Mouse (Mus musculus) layer of hippocampus, adult 2 months (tissue): ENCODE results near the gene Syk. TPM values are rescaled to one million over a fixed set of nuclear protein-coding genes. Genes with fewer than 3 reads are reported as not detected.

ENCODE experiments used
- DNase-seq, 2 experiments: peaks; one replicate each; pipeline ENCODE4 v3.0.0; 2022; ENCODE audit warnings: low spot score in 2 of 2
- H3K27ac ChIP-seq: fragments of 200-600 bp; 2 replicates; pipeline ENCODE4 v1.8.1; 2022
- H3K4me3 ChIP-seq: fragments of 200-600 bp; 2 replicates; pipeline ENCODE4 v1.8.1; 2022; ENCODE audit warnings: mild to moderate bottlenecking
- CTCF ChIP-seq: fragments of 200-600 bp; conservative IDR thresholded peaks from 2 replicates; pipeline ENCODE4 v1.8.1; 2022; ENCODE audit warnings: antibody characterized with exemption, mild to moderate bottlenecking, moderate library complexity
- total RNA-seq, 2 experiments: library from RNA; stranded (reverse); gene quantifications; 2 replicates each; pipeline ENCODE4 v1.2.3; 2021

The Syk gene
- total RNA-seq, 2 experiments from 2014 or later = 3.1 TPM

DNA sequence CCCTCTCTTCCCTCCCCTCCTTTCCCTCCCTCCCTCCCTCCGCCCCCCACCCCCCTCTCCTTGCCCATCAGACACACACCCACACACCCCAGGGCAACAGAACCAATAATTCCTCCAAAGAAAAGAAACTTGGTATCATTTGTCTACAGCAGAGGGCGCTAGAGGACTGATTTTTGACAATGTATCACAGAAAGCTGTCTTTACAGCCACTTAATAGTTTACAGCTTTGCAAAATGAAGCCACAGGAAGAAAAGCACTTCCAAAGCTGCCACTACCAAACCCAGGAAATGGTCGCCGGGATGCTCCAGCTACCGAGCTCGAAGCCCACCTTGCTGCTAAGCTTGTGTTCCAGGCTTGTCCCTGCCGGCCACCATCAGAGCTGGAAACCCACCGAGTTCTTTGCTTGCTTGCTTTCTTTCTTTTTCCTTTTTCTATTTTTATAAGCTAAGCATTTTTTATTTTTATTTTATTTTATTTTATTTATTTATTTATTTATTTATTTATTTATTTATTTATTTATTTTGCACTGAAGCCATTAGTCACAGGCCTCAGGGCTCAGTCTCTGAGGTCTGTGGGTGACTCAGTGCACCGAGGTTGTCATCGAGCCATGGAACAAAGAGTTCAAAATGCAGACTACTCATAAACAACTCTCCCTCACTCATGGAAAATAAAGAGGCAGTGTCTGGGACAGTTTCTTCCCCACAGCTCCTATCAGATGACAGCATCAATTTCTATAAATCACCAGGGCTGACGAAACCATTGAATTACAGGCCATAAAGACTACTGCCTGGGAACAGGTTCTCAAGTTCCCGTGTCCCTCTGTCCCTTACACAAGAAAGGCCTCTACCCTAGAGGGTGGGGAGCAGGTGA is 68.6 kb downstream of the Syk start:
- TF ChIP-seq CTCF = peak; percentile 74
- peak; percentile 69 to 84 for DNase-seq
- Histone ChIP-seq H3K27ac (no peak overlapping the region), H3K4me3 (no peak overlapping the region)

DNA sequence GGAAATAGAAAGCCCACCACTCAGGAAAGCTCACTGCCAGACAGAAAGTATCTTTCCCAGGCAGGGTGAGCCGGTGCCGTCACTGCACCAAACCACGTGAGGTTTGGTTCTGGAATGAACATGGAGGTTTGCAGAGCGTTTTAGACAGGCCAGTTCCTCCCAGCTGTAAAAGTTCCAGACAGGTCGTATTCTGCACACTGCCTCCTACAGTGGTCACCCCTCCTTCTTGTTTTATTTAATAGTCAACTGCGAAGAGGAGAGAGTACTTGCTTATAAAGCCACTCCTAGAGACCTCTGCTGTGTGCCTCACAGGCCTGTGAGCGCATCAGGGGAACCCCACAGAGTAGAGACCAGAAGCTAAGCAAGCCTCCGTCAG is 69.3 kb downstream of the Syk start:
- Histone ChIP-seq H3K4me3 (no peak overlapping the region), H3K27ac (no peak overlapping the region)
- DNase-seq = no peak
- no peak for TF ChIP-seq CTCF

DNA sequence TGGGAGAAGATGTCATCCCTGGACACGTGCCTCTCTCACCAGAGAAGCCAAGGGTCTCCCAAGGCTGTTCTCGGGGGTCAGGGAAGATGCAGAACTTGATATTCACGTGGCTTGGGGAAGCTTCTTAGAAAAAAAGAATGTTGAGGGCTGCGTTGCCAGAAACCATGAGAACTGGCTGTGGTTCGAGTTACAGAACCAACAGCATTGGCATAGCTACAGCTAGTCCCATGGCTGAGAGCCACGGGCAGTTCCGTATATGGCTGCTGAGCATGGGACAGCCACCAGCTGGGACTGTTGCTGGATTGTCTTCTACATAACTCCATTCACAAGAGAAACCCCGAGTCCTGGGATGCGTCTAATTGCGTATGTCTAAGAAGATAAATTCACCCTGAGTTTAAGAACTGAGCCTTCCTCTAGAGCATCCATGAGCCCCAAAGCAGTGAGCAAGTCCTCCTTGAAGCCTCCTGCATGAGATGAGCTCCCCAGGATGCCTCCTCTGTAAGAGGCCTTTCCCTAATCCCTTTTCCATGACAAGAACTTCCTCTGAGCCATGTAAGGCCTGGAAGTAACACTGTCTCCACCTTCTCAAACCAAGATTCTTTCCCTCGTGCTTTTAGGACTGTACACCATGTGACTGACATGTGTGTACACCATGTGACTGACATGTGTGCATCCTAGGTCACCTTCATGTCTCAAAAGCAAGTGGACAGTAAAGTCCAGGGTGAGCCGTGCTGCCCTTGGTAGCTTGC is 71.3 kb downstream of the Syk start:
- TF ChIP-seq CTCF = no peak
- no peak overlapping the region for H3K4me3 ChIP-seq
- H3K27ac ChIP-seq = no peak overlapping the region
- DNase-seq = no peak

DNA sequence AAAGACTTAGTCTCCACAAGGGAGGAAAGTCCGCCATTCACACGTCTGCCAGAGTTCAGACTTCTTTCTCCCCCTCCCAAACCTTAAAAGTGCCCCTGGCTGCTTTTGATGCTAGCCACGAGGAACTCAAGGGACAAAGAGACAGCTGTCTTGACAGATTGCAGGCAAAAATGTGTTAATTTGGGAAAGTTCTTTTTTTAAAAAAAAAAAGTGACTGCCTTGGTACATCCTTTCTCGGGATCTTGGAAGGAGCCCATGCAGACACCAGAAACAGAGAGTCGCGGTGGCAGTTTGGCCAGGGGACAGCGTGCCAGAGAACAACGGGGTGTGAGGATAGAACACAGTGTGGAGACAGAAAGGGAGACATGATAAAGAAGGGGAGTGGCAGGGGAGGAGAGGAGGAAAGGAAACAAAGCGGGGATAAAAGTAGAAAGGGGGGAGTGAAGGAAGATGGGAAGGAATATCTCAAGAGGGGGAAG is 71.9 kb downstream of the Syk start:
- no peak for TF ChIP-seq CTCF
- Histone ChIP-seq H3K4me3 (no peak overlapping the region), H3K27ac (no peak overlapping the region)
- no peak for DNase-seq

DNA sequence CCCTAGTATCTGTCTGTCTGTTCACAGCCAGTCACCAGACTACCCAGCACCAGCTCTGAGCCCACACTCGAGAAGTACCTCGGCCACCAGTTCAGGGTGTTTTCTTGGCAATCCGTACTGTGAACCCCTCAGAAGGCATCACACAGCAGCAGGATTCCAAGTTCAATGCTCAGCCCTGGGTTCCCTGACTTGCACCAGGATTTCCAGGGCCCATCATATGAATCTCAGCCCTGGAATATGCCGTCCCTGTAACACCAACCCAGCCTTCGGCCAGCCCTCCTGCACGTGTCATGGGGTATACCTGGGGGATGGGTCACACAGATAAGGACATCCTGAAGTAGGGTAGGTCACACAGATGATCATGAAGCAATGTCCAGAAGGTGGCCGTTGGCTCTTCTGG is 75.0 kb downstream of the Syk start:
- no peak overlapping the region for H3K27ac ChIP-seq
- no peak for DNase-seq
- TF ChIP-seq CTCF = no peak
- no peak overlapping the region for H3K4me3 ChIP-seq

DNA sequence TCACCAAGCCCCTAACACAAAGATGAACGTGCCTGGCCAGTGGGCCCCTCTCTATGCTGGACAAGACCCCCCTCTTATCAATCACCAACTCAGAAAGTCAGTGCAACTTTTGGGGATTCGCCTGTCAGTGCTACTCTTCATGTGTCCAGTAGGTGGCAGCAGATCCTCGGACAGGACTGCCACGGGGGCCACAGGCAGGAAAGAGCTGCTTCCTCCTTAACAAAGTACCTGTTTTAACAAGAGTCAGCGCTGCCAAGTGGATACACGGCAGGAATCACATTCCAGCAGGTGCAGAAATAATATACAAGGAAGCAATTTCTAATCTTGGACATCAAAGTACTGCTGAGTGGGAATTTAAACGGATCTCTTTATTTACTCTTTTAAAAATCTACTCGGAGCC is 75.5 kb downstream of the Syk start:
- DNase-seq = peak; percentile 58 to 73
- H3K27ac ChIP-seq = no peak overlapping the region
- no peak overlapping the region for H3K4me3 ChIP-seq
- peak; percentile 99 for TF ChIP-seq CTCF

DNA sequence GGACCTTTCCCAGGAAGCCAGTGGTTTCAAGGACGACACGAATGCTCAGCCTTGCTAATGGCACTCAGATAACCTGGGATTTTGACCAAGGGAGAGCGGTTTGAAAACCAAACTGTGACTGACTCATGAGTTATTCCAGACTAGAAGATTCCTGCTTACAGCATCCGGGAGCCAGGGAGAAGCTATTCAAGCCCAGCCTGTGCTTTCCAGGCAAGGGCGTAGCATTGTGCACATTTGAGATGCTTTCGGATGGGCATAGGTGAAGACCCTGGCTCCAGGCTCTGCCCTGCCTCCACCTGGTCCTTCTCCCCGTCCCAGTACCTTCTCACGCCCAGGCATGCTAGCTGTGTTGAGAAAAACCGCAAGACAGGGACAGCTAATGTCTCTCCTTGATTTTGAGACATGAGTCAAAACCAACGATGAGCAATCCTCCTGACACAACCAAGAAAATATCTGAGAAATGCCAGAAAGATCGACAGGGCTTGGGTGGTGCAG is 76.2 kb downstream of the Syk start:
- H3K4me3 ChIP-seq = no peak overlapping the region
- DNase-seq = no peak
- TF ChIP-seq CTCF = no peak
- H3K27ac ChIP-seq = no peak overlapping the region

DNA sequence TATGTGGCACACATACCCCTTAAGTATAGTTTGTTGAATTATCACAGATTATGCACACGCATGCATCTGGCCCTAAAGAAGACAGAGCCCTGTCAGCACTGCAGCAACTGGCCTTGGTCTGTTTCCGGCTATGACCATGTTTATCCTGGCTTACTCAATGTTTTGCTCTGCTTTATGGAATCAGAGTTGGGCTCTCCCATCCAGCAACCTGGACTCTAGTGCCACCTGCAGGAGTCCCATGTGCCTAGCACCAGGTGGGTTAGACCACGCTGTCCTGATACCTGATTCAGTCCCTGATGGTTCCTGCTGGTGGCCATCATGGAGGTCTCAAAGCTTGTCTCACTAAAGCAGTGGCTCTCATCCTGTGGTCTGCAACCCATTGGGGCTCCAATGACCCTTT is 86.9 kb downstream of the Syk start:
- TF ChIP-seq CTCF = peak; percentile 68
- H3K4me3 ChIP-seq = no peak overlapping the region

DNA sequence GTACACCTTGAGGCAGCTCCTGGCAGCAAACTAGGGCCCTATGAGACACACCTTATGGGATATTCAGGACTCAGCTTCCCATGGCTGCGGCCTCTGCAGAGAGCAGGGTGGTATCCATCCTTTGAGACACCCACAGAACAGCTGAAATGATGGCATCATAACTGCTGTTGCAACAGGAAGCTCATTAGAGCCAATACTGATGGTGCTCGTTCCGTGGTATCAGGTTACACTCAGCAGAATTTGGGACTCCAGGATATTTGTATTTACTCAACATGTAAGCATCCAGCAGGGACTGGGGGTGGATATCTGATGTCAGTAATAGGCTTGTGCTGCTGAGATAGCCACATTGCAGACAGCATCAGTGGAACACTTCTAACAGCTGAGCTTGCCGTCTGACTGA is 90.3 kb downstream of the Syk start:
- no peak for TF ChIP-seq CTCF
- H3K4me3 ChIP-seq = no peak overlapping the region
- H3K27ac ChIP-seq = no peak overlapping the region
- DNase-seq = no peak

More for the DNA sequence above, 86.9 kb downstream of the Syk start:
- no peak for DNase-seq
- H3K27ac ChIP-seq = no peak overlapping the region

DNA sequence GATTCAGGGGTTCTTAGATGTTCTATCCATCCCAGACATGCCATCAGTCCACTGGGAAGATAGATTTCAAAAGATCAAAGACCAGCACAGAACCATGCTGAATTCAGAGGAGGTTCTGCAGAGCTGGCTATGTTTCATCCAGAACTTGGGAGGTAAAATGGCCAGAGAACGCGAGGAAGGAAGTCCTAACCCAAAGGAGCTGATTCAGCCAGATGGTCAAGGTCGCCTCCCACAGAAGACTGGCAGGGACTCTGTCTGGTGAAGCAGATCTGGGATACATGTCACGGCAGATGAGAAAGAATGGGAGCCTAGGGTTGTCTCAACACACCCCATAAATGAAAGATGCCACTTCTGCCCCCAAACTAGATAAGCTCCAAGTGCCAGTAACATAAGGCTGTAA is 90.9 kb downstream of the Syk start:
- Histone ChIP-seq H3K27ac (0 out of 2 replicates have a peak overlapping the region, but pooled peaks have one; percentile 14), H3K4me3 (no peak overlapping the region)
- no peak for TF ChIP-seq CTCF
- no peak for DNase-seq

DNA sequence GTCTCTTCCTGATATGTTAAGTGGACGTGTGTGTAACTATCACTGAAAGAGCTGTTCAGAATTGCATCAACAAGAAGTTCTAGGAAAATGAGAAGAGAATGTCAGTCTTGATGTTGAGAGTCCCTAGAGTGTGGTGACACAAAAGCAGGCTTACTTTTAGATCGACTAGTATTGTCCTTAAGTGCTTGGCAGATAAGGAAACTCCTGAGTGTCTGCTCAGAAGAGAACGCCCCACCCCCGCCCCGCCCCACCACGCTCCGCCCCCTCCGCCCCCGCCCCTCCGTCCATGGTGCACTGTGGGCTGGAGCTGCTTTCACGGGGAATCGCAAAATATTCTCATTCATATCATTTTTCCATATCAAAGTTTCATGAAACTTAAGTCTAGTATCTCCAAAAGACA is 91.9 kb downstream of the Syk start:
- H3K27ac ChIP-seq = no peak overlapping the region
- no peak overlapping the region for H3K4me3 ChIP-seq
- no peak for DNase-seq
- TF ChIP-seq CTCF = no peak

DNA sequence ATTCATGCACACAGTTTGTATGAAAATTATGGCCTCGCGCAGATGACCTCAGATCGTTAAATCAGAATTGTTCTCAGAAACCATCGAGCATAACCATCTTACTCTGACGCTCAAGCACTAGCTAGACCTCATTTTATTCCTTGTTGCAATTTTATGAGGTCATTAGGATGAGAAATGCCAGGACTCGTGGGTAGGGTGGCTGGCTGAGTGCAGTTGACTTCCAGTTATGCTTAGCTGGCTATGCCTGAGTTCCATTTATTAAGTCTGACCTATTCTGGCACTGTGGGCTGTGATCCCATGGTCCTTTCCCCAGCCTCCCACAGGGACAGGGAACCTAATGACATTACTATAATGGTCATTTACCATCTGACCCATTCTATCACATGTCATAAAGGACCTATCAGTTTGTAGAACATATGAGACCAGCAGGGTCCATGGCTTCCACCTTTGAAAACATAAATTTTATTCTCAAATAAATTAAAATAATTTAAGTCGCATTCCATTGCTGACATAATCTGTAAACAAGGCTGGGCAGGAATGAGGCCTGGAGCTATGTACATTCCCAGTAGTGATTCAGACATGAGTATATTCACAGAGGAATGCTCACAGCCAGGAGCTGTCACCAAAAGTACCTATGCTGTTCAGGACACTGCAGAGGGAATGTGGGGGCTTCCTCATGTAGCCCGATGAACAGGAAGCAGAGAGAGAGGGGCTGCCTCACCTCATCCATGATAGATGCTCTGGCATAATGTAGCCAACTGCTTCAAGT is 92.7 kb downstream of the Syk start:
- no peak for DNase-seq
- Histone ChIP-seq H3K4me3 (no peak overlapping the region), H3K27ac (no peak overlapping the region)
- no peak for TF ChIP-seq CTCF
